Mouse (Mus musculus) midbrain, embryonic 13.5 days (tissue): ENCODE data around the gene Cwc25. TPM values are rescaled to one million over a fixed set of nuclear protein-coding genes. Genes with fewer than 3 reads are reported as not detected.
A peak's percentile ranks its signal among the peaks of the same experiment; 100 is the strongest.
"Not testable (repeated sequence)": the region's sequence is repeated elsewhere in the genome, so short reads cannot be mapped to it uniquely, and the experiment has no call there.

Experiments used
- ATAC-seq: fragments of 200-750 bp; cut with Nextera tagmentation; 2 replicates; pipeline ENCODE4 v1.8.0; 2017; ENCODE audit warnings: mild to moderate bottlenecking, moderate TSS enrichment, moderate library complexity
- H3K27ac ChIP-seq: fragments of 300-500 bp; sonication (generic); 2 replicates; pipeline ENCODE4 v1.5.1; 2015; ENCODE audit warnings: inconsistent platforms, mild to moderate bottlenecking, moderate library complexity
- H3K27me3 ChIP-seq: fragments of 300-500 bp; sonication (generic); 2 replicates; pipeline ENCODE4 v1.6.1; 2015; ENCODE audit warnings: mild to moderate bottlenecking, inconsistent platforms
- H3K36me3 ChIP-seq: fragments of 300-500 bp; sonication (generic); 2 replicates; pipeline ENCODE4 v1.6.1; 2015; ENCODE audit warnings: mild to moderate bottlenecking, inconsistent platforms
- H3K4me1 ChIP-seq: fragments of 300-500 bp; sonication (generic); replicated peaks from 2 replicates; pipeline ENCODE4 v1.6.1; 2015; ENCODE audit warnings: inconsistent platforms
- H3K4me2 ChIP-seq: fragments of 300-500 bp; sonication (generic); replicated peaks from 2 replicates; pipeline ENCODE4 v1.6.1; 2015; ENCODE audit warnings: moderate library complexity, mild to moderate bottlenecking, inconsistent platforms
- H3K4me3 ChIP-seq: fragments of 300-500 bp; sonication (generic); replicated peaks from 2 replicates; pipeline ENCODE4 v1.5.1; 2015; ENCODE audit warnings: mild to moderate bottlenecking, inconsistent platforms
- H3K9ac ChIP-seq: fragments of 300-500 bp; sonication (generic); replicated peaks from 2 replicates; pipeline ENCODE4 v1.6.1; 2015; ENCODE audit warnings: mild to moderate bottlenecking, inconsistent platforms
- H3K9me3 ChIP-seq: fragments of 300-500 bp; sonication (generic); 2 replicates; pipeline ENCODE4 v1.6.1; 2016; ENCODE audit warnings: mild to moderate bottlenecking, inconsistent platforms
- WGBS: fragments of 180-500 bp; shearing (Covaris S2); methylation state at CpG from one replicate; pipeline ENCODE4 v1.1.7; 2015; 5-methylcytosine and 5-hydroxymethylcytosine counted together
- polyA plus RNA-seq: library from polyadenylated mRNA; unstranded; fragments of >200 nt; fragmentation: Nextera tagmentation; extraction: Ambion mirVana; gene quantifications from 2 replicates; pipeline ENCODE4 v1.2.1, GENCODE M21; 2015

The Cwc25 gene
- polyA plus RNA-seq, 1 experiment from 2014 or later = 19.0 TPM

DNA sequence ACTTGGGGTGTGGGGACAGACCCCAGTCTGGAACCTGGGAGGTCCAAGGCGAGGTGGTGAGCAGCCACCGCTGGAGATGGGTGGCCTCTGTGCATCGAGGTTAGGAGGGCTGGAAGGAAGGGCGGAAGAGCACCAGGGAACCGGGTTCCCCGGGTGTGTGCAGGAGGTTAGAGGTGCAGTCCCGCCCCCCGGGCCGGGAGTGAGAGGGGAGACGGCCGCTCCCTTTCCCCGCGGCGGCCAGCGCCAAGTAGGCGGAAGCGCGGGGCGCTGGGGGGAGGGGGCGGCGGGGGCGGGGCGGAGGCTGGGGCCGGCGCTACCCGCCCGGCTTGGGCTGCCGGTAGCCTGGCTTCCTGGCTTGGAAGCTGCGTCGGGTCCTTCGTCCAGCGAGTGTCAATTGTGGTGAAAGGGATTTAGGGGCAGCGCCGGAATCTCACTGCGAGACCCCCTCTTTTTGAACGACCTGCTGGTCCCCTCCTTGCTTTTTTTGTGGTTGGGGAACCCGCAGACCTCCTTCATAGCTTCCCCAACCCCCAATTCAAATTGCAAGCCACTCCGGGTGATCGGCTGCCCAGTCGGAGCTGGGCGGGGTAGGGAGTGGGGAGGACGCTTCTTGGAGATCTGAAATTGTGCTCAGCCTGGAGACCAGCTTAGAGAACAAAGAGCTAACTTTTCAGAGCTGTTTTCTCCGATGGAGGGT, 33.8 kb upstream of the Cwc25 start:
- Histone ChIP-seq H3K9me3 (no peaks in the 10 kb centered on the region), H3K27me3 (no peaks in the 10 kb centered on the region), H3K4me2 (peak overlapping the region; percentile 84), H3K9ac (peak overlapping the region; percentile 98), H3K27ac (peak overlapping the region; percentile 97), H3K4me1 (peaks cover 40% of the 10 kb centered on the region), H3K4me3 (peak overlapping the region; percentile 97), H3K36me3 (no peaks in the 10 kb centered on the region)
- under 1% methylated on average over 35 of the region's 43 CpGs for WGBS
- ATAC-seq = peak; percentile 69

DNA sequence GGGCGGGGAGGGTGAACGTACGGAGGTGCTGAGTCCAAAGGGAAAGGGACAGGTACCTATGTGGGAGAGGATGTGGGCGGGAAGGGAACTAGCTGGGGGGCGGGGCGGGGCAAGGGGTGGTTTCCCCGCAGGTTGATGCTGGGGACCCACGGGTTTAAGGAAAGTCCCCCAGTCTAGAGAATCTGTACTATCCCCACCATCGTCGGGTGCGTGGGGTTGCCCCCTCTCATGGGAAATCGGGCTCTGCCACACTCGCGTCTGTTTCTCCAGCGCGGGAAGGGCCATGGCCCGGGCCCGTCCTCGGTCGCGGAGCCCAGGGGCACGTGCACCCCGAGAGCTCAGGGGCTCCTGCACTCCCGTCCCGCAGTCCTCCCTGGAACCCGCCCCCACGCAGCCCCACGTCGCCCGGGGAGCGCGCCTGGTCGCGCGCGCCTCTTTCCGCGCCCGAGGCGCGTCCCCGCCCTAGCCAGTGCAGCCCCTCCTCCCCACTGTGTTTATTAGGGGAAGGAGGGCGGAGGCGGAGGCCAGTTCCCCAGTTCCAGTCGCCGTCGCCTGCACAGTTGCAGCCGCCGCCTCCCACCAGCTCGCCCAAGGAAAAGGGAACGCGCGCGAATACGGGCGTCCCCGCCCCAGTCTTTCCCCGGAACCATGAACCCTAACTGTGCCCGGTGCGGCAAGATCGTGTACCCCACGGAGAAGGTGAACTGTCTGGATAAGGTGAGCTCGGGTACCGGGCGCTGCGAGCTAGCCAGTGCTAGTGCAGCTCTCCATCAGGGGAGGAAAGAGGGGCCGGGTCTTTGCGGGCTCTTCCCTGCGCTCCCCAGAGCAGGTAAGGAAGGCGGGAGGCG, 33.0 kb upstream of the Cwc25 start:
- H3K27me3 ChIP-seq = no peaks in the 10 kb centered on the region
- peak overlapping the region; percentile 98 for H3K9ac ChIP-seq
- peak overlapping the region; percentile 97 for H3K27ac ChIP-seq
- ATAC-seq = peak; percentile 84
- H3K36me3 ChIP-seq = no peaks in the 10 kb centered on the region
- H3K4me2 ChIP-seq = peak overlapping the region; percentile 84
- 0% methylated on average over 58 of the region's 71 CpGs for WGBS
- H3K4me1 ChIP-seq = peaks cover 32% of the 10 kb centered on the region
- peak overlapping the region; percentile 97 for H3K4me3 ChIP-seq
- no peaks in the 10 kb centered on the region for H3K9me3 ChIP-seq

DNA sequence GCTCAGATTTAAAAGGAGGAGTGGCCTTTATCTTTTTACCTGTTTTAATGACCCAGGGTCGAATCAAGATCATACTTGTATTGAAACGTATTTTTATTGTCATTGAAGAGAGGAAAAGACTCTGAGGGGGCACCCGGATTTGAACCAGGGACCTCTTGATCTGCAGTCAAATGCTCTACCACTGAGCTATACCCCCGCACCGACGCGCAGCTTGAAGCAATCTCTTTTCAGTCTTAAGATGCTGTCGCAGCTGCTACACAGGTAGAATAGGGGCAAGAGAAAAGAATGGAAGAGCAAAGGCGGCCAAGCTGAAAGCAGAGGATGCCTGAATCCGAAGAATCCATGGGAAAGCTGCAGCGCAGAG, 32.4 kb upstream of the Cwc25 start, which contains the start of gene Lasp1:
Gene Lasp1 (plus strand): TSS at position 219 of the 364 bp plus-strand sequence.
- Histone ChIP-seq H3K4me2 (peak within 1 kb of the TSS; percentile 84), H3K9ac (peak within 1 kb of the TSS; percentile 98), H3K4me3 (peak within 1 kb of the TSS; percentile 97), H3K27ac (peak within 1 kb of the TSS; percentile 97), H3K9me3 (no peaks in the 10 kb centered on the region), H3K27me3 (no peaks in the 10 kb centered on the region), H3K36me3 (no peaks in the 10 kb centered on the region), H3K4me1 (peaks cover 26% of the 10 kb centered on the region)
- ATAC-seq = peak; percentile 65
- 2% methylated on average over 11 of the region's 11 CpGs for WGBS

DNA sequence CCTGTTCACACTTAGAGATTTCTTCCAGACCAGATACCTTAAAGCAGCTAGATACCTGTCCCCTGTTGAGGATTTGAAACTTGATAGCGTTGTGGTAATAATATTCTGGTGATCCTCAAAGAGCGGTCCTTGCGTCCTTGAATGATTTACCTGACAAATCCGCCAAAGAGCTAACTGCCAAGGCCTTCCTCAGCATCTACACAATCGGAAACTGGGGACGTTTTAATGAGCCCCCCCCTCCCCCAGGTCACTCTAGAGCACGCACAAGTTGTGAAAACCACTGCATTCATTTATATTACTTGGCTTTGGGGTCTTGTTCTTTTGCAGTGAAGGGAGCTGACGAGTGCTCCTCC, 31.7 kb upstream of the Cwc25 start:
- no peak for ATAC-seq
- Histone ChIP-seq H3K4me2 (peak overlapping the region; percentile 84), H3K9ac (no peak overlapping the region), H3K4me1 (peaks cover 24% of the 10 kb centered on the region), H3K27me3 (no peaks in the 10 kb centered on the region), H3K4me3 (peak overlapping the region; percentile 97; the same call in 1 of the 2 replicates), H3K27ac (no peak overlapping the region), H3K9me3 (no peaks in the 10 kb centered on the region), H3K36me3 (no peaks in the 10 kb centered on the region)
- WGBS = 37% methylated on average over 8 of the region's 8 CpGs

DNA sequence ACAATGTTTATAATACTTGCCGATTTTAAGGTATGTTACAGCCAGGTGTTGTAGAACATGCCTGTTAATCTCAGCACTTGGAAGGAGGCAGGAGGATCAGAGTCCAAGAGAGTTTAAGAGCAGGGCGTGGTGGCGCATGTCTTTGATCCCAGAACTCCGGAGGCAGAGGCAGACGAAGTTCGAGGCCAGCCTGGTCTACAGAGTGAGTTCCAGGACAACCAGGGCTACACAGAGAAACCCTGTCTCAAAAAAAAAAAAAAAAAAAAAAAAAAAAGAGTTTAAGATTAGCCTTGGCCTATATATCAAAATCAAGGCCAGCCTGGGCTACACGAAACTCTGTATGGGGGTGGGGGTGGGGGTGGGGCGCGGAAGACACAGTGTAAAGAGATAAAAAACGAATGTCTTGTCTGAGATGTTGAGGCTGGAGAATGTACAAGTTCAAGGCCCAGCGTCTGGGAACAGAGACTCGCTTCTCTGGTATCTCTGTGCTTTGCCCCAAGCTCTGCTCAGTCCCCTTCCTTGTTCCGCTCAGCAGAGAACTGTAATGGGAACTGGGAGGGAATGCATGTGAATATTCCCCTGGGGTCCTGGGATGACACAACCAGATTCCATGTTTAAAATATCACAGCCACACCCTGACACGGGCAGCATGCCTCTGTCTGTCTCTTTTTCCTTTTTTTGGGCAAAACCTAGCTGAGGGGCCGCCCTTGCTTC, 31.2 kb upstream of the Cwc25 start:
- Histone ChIP-seq H3K4me3 (no peak overlapping the region), H3K9me3 (no peaks in the 10 kb centered on the region), H3K27ac (no peak overlapping the region), H3K27me3 (no peaks in the 10 kb centered on the region), H3K4me2 (peak overlapping the region; percentile 84; the same call in 1 of the 2 replicates), H3K36me3 (no peaks in the 10 kb centered on the region), H3K4me1 (peaks cover 22% of the 10 kb centered on the region), H3K9ac (no peak overlapping the region)
- no peak for ATAC-seq
- 59% methylated on average over 15 of the region's 15 CpGs for WGBS

DNA sequence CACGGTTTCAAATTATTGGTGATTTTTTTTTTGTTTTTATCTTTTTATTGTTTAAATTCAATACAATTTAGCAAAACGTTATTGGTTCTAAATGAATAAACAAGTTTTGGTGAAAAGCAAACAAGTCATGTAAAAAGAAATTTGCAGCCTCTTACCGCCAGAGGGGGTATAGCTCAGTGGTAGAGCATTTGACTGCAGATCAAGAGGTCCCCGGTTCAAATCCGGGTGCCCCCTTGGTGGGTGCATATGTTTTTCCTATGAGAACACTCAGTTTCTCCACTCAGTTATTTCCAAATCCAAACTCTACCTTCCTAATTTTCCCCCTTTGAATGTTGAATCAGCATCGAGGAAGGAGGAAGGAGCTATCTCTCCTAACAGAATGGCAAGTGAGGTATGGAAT, 30.6 kb upstream of the Cwc25 start:
- no peaks in the 10 kb centered on the region for H3K27me3 ChIP-seq
- no peaks in the 10 kb centered on the region for H3K9me3 ChIP-seq
- H3K9ac ChIP-seq = no peak overlapping the region
- H3K36me3 ChIP-seq = no peaks in the 10 kb centered on the region
- no peak for ATAC-seq
- H3K4me3 ChIP-seq = no peak overlapping the region
- H3K4me1 ChIP-seq = peaks cover 16% of the 10 kb centered on the region
- 5% methylated on average over 6 of the region's 6 CpGs for WGBS
- no peak overlapping the region for H3K4me2 ChIP-seq
- H3K27ac ChIP-seq = no peak overlapping the region

DNA sequence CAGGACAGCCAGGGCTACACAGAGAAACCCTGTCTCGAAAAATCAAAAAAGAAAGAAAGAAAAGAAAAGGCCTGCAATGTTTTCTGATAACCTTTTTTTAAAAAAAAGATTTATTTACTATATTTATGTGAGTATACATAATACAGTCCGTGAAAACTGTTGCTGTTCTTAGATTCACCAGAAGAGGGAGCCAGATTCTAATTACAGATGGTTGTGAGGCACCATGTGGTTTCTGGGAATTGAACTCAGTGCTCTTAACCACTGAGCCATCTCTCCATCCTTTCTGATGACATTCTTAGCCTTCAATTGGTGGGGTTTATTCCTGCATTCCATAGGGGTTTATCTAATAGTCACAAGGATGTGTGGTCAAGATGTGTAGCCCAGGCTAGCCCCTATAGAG, 26.8 kb upstream of the Cwc25 start:
- H3K36me3 ChIP-seq = no peaks in the 10 kb centered on the region
- 3% methylated on average over 2 of the region's 2 CpGs for WGBS
- H3K4me1 ChIP-seq = no peaks in the 10 kb centered on the region
- H3K4me3 ChIP-seq = no peak overlapping the region
- no peaks in the 10 kb centered on the region for H3K9me3 ChIP-seq
- H3K27ac ChIP-seq = no peak overlapping the region
- no peak overlapping the region for H3K4me2 ChIP-seq
- H3K9ac ChIP-seq = no peak overlapping the region
- no peak for ATAC-seq
- no peaks in the 10 kb centered on the region for H3K27me3 ChIP-seq

DNA sequence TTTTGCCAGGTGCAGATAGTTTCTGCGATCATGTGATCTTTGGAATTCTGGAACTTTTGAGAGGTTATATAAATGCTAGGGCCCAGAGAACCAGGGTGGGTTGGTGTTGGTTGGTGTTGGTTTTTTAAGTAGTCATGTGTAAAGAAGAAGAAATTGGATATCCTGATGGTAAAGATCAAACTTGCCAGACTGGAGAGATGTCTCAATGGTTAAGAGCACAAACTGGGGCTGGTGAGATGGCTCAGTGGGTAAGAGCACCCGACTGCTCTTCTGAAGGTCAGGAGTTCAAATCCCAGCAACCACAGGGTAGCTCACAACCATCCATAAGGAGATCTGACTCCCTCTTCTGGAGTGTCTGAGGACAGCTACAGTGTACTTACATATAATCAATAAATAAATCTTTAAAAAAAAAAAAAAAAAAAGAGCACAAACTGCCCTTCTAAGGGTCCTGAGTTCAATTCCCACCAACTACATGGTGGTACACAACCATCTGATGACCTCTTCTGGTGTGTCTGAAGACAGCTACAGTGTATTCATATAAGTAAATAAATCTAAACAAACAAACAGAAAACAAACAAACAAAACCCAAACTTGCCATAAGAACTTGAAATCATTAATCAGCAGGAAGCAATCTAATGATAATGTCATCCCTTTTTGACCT, 24.6 kb upstream of the Cwc25 start:
- H3K4me3 ChIP-seq, ATAC-seq, H3K4me2 ChIP-seq, H3K27me3 ChIP-seq, H3K9ac ChIP-seq, H3K4me1 ChIP-seq, H3K36me3 ChIP-seq, H3K9me3 ChIP-seq, H3K27ac ChIP-seq: not testable (repeated sequence)
- WGBS = 85% methylated on average over 2 of the region's 2 CpGs

DNA sequence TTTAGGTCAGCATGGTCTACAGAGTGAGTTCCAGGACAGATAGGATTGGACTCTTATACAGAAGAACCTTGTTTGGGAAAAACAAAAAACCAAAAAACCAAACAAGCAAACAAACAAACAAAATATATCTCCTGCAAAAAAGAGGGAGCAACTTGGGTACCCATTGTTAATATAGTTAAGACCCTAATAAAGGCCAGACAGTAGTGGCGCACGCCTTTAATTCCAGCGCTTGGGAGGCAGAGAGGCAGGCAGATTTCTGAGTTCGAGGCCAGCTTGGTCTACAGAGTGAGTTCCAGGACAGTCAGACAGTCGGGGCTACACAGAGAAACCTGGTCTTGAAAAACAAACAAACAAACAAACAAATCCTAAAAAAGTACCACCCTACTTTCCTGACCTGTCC, 23.4 kb upstream of the Cwc25 start:
- no peak for ATAC-seq
- WGBS = 89% methylated on average over 5 of the region's 5 CpGs

DNA sequence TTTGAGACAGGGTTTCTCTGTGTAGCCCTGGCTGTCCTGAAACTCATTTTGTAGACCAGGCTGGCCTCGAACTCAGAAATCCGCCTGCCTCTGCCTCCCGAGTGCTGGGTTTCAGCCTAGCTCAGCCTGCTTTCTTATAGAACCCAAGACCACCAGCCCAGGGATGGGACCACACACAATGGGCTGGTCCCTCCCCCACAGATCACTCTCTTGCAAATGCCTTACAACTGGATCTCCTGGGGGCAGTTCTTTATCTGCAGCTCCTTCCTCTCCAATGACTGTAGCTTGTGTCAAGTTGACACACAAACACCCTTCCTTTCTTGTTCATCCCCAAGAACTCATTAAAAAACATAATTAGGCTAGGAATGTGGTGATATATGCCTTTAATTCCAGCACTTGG, 21.6 kb upstream of the Cwc25 start:
- no peaks in the 10 kb centered on the region for H3K27me3 ChIP-seq
- H3K27ac ChIP-seq = no peak overlapping the region
- ATAC-seq = no peak
- H3K9me3 ChIP-seq = no peaks in the 10 kb centered on the region
- H3K4me3 ChIP-seq = no peak overlapping the region
- H3K4me1 ChIP-seq = peaks cover 5% of the 10 kb centered on the region
- H3K9ac ChIP-seq = no peak overlapping the region
- H3K36me3 ChIP-seq = no peaks in the 10 kb centered on the region
- WGBS = 89% methylated on average over 3 of the region's 3 CpGs
- H3K4me2 ChIP-seq = no peak overlapping the region

More for the DNA sequence above, 23.4 kb upstream of the Cwc25 start:
- no peaks in the 10 kb centered on the region for H3K27me3 ChIP-seq
- H3K4me1 ChIP-seq = no peaks in the 10 kb centered on the region
- H3K4me2 ChIP-seq = no peak overlapping the region
- H3K4me3 ChIP-seq = no peak overlapping the region
- no peaks in the 10 kb centered on the region for H3K36me3 ChIP-seq
- H3K27ac ChIP-seq = no peak overlapping the region
- H3K9ac ChIP-seq = no peak overlapping the region
- no peaks in the 10 kb centered on the region for H3K9me3 ChIP-seq

DNA sequence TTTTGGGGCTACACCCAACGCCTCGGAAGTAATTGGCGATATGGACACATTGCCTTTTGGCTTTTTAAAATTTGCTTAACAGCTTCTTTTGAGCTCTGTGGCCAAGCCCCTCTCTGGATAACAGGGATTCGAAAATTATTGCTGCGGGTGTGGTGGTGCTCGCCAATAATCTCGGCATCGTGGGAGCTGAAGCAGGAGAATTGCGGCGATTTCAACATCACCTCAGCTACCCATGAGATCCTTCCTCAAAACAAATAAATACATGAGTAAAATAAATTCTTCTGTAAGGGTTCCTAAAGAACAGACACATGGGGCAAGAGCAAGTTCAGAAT, 16.2 kb upstream of the Cwc25 start:
- under 1% methylated on average over 10 of the region's 10 CpGs for WGBS
- H3K27me3 ChIP-seq = no peaks in the 10 kb centered on the region
- H3K9me3 ChIP-seq = no peaks in the 10 kb centered on the region
- peaks cover 34% of the 10 kb centered on the region for H3K36me3 ChIP-seq
- peak overlapping the region; percentile 88 for H3K27ac ChIP-seq
- peak overlapping the region; percentile 70 for H3K4me2 ChIP-seq
- peak overlapping the region; percentile 78 for H3K9ac ChIP-seq
- ATAC-seq = no peak; the same call in 1 of the 2 replicates
- peaks cover 29% of the 10 kb centered on the region for H3K4me1 ChIP-seq
- peak overlapping the region; percentile 81 for H3K4me3 ChIP-seq
